Mouse (Mus musculus): ENCODE measurements around the gene Hoxc13. TPM values are rescaled to one million over a fixed set of nuclear protein-coding genes. Genes with fewer than 3 reads are reported as not detected.

Gene Hoxc13
- polyA plus RNA-seq, 1 experiment from 2014 or later: not detected

DNA sequence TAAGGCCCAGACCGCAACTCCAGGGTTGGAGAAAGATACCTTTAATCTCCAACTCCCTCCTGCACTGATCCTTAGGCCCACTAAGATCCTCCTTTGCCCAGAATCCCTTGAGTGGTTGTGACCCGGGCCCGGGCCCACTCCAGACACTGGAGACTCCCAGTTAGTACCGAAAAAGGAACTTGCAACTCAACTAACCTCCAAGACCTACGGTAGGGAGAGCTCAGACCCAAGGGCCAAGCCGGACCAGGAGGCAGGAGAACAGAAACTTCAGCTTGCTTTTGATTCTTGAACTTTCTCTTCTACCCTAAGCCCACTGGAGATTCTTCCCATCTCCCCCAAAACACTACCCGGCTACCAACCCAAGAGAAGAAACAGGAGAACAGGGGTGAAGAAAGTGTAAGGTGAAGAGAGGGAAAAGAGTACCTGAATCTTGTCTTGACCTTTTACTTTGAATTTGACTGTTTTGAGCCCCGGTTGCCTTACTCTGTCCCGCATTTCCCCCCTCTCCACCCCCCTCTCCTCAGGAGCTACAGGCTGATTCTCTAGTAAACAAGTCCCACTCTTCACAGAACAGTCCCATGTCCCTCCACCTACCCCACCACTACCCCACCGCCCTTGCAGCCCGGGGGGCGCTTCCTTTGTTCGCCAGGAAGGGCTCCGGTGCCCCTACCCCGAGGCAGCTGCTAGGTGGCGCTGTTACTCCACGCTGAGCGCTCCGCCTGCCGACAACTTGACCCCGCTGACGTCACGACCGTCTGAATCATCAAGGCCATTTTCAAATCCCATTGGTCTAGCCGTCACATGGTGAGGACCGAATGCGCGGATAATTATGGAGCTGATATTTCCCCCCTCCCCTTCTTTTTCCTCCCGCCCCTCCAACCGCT is 45.2 kb downstream of the Hoxc13 start:
- Histone ChIP-seq H3K4me1 (replicated peaks; ENCODE audit: control insufficient read depth, insufficient read depth, low read length) (peaks cover 3% of the 10 kb centered on the region; the same call in 1 of the 2 replicates), H3K27me3 (replicated peaks; ENCODE audit: control insufficient read depth, insufficient read depth, low read length) (peaks cover 98% of the 10 kb centered on the region), H3K9ac (ENCODE audit: low read depth, low read length) (no peak overlapping the region), H3K4me2 (peak overlapping the region; percentile 31; the same call in 1 of the 2 replicates), H3K36me3 (ENCODE audit: control insufficient read depth, insufficient read depth, low read length) (no peaks in the 10 kb centered on the region), H3K4me3 (ENCODE audit: low read depth, low read length) (no peak overlapping the region), H3K9me3 (ENCODE audit: control insufficient read depth, low read length) (no peaks in the 10 kb centered on the region), H3K27ac (ENCODE audit: low read depth, low read length) (no peak overlapping the region)
- DNase-seq (ENCODE audit: low spot score) (no peak), ATAC-seq (replicated peaks; ENCODE audit: low FRiP score) (no peak)
- 4% methylated on average over 30 of the region's 30 CpGs for WGBS

DNA sequence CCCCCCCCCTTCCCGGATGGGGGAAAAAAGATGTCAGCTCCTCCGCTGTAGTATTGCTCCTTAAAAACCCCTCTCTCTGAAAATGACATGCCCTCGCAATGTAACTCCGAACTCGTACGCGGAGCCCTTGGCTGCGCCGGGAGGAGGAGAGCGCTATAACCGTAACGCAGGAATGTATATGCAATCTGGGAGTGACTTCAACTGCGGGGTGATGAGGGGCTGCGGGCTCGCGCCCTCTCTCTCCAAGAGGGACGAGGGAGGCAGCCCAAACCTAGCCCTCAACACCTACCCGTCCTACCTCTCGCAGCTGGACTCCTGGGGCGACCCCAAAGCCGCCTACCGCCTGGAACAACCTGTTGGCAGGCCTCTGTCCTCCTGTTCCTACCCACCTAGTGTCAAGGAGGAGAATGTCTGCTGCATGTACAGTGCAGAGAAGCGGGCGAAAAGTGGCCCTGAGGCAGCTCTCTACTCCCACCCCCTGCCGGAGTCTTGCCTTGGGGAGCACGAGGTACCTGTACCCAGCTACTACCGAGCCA is 45.9 kb downstream of the Hoxc13 start, which contains the start of gene Hoxc10:
Gene Hoxc10, plus strand, starts transcription at position 21 of the 536 bp plus-strand sequence.
- 5% methylated on average over 27 of the region's 27 CpGs for WGBS
- H3K27ac ChIP-seq (ENCODE audit: low read depth, low read length): no peak within 1 kb of the TSS
- DNase-seq (ENCODE audit: low spot score): peak; percentile 36
- H3K27me3 ChIP-seq (replicated peaks; ENCODE audit: control insufficient read depth, insufficient read depth, low read length): peaks cover 98% of the 10 kb centered on the region
- H3K4me1 ChIP-seq (replicated peaks; ENCODE audit: control insufficient read depth, insufficient read depth, low read length): peaks cover 3% of the 10 kb centered on the region; the same call in 1 of the 2 replicates
- no peak within 1 kb of the TSS for H3K9ac ChIP-seq (ENCODE audit: low read depth, low read length)
- no peaks in the 10 kb centered on the region for H3K36me3 ChIP-seq (ENCODE audit: control insufficient read depth, insufficient read depth, low read length)
- H3K9me3 ChIP-seq (ENCODE audit: control insufficient read depth, low read length): no peaks in the 10 kb centered on the region
- H3K4me3 ChIP-seq (ENCODE audit: low read depth, low read length): no peak within 1 kb of the TSS
- no peak for ATAC-seq (replicated peaks; ENCODE audit: low FRiP score)
- peak within 1 kb of the TSS; percentile 31; the same call in 1 of the 2 replicates for H3K4me2 ChIP-seq

- Histone ChIP-seq H3K36me3 (ENCODE audit: control insufficient read depth, insufficient read depth, low read length) (no peaks in the 10 kb centered on the region), H3K27me3 (replicated peaks; ENCODE audit: control insufficient read depth, insufficient read depth, low read length) (peaks cover 99% of the 10 kb centered on the region), H3K27ac (ENCODE audit: low read depth, low read length) (no peak within 1 kb of the TSS), H3K4me3 (ENCODE audit: low read depth, low read length) (no peak within 1 kb of the TSS), H3K9ac (ENCODE audit: low read depth, low read length) (no peak within 1 kb of the TSS), H3K9me3 (ENCODE audit: control insufficient read depth, low read length) (no peaks in the 10 kb centered on the region), H3K4me2 (peak within 1 kb of the TSS; percentile 31; the same call in 1 of the 2 replicates), H3K4me1 (replicated peaks; ENCODE audit: control insufficient read depth, insufficient read depth, low read length) (peaks cover 3% of the 10 kb centered on the region; the same call in 1 of the 2 replicates)
- DNase-seq (ENCODE audit: low spot score): no peak
- no peak for ATAC-seq (replicated peaks; ENCODE audit: low FRiP score)
- WGBS: 5% methylated on average over 12 of the region's 12 CpGs
These were observed 46.3 kb downstream of the Hoxc13 start, which contains the start of gene Hoxc5 for GRCm38 (mm10) chr15:102967312-102967510. Hoxc5 (plus strand) TSS chr15:102967443.

GRCm38 (mm10) chr15:102967511-102968397 is 46.9 kb downstream of the Hoxc13 start:
- no peak overlapping the region for H3K9ac ChIP-seq (ENCODE audit: low read depth, low read length)
- no peak overlapping the region for H3K27ac ChIP-seq (ENCODE audit: low read depth, low read length)
- H3K4me2 ChIP-seq: no peak overlapping the region
- H3K9me3 ChIP-seq (ENCODE audit: control insufficient read depth, low read length): no peaks in the 10 kb centered on the region
- ATAC-seq (replicated peaks; ENCODE audit: low FRiP score) (no peak), DNase-seq (ENCODE audit: low spot score) (peak; percentile 38)
- 2% methylated on average over 34 of the region's 34 CpGs for WGBS
- no peak overlapping the region for H3K4me3 ChIP-seq (ENCODE audit: low read depth, low read length)
- H3K4me1 ChIP-seq (replicated peaks; ENCODE audit: control insufficient read depth, insufficient read depth, low read length): peaks cover 3% of the 10 kb centered on the region; the same call in 1 of the 2 replicates
- peaks cover 99% of the 10 kb centered on the region for H3K27me3 ChIP-seq (replicated peaks; ENCODE audit: control insufficient read depth, insufficient read depth, low read length)
- no peaks in the 10 kb centered on the region for H3K36me3 ChIP-seq (ENCODE audit: control insufficient read depth, insufficient read depth, low read length)

- Histone ChIP-seq H3K4me3 (ENCODE audit: low read depth, low read length) (no peak overlapping the region), H3K4me2 (no peak overlapping the region), H3K4me1 (replicated peaks; ENCODE audit: control insufficient read depth, insufficient read depth, low read length) (peaks cover 3% of the 10 kb centered on the region; the same call in 1 of the 2 replicates), H3K27me3 (replicated peaks; ENCODE audit: control insufficient read depth, insufficient read depth, low read length) (peaks cover 99% of the 10 kb centered on the region), H3K9ac (ENCODE audit: low read depth, low read length) (no peak overlapping the region), H3K36me3 (ENCODE audit: control insufficient read depth, insufficient read depth, low read length) (no peaks in the 10 kb centered on the region), H3K27ac (ENCODE audit: low read depth, low read length) (no peak overlapping the region), H3K9me3 (ENCODE audit: control insufficient read depth, low read length) (no peaks in the 10 kb centered on the region)
- ATAC-seq (replicated peaks; ENCODE audit: low FRiP score): no peak
- DNase-seq (ENCODE audit: low spot score): no peak
- 32% methylated on average over 1 of the region's 1 CpGs for whole genome bisulfite sequencing
These were observed 48.4 kb downstream of the Hoxc13 start for GRCm38 (mm10) chr15:102969296-102969695.

DNA sequence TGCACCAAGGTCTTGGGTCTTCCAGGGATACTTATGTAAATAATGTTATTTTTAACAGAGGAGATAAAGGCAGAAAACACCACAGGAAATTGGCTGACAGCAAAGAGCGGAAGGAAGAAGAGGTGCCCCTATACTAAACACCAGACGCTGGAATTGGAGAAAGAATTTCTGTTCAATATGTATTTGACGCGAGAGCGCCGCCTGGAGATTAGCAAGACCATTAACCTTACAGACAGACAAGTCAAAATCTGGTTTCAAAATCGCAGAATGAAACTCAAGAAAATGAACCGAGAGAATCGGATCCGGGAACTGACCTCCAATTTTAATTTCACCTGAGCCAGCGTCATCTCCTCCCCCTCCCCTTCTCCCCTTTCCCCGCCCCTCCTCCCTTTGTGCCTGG is 49.8 kb downstream of the Hoxc13 start:
- Histone ChIP-seq H3K9ac (ENCODE audit: low read depth, low read length) (no peak overlapping the region), H3K4me1 (replicated peaks; ENCODE audit: control insufficient read depth, insufficient read depth, low read length) (peaks cover 3% of the 10 kb centered on the region; the same call in 1 of the 2 replicates), H3K4me3 (ENCODE audit: low read depth, low read length) (no peak overlapping the region), H3K9me3 (ENCODE audit: control insufficient read depth, low read length) (no peaks in the 10 kb centered on the region), H3K36me3 (ENCODE audit: control insufficient read depth, insufficient read depth, low read length) (no peaks in the 10 kb centered on the region), H3K27ac (ENCODE audit: low read depth, low read length) (no peak overlapping the region), H3K27me3 (replicated peaks; ENCODE audit: control insufficient read depth, insufficient read depth, low read length) (peaks cover 99% of the 10 kb centered on the region), H3K4me2 (no peak overlapping the region)
- WGBS: 3% methylated on average over 12 of the region's 12 CpGs
- DNase-seq (ENCODE audit: low spot score) (no peak), ATAC-seq (replicated peaks; ENCODE audit: low FRiP score) (no peak)

- no peaks in the 10 kb centered on the region for H3K9me3 ChIP-seq (ENCODE audit: control insufficient read depth, low read length)
- no peak overlapping the region for H3K4me2 ChIP-seq
- H3K27ac ChIP-seq (ENCODE audit: low read depth, low read length): no peak overlapping the region
- no peak for ATAC-seq (replicated peaks; ENCODE audit: low FRiP score)
- no peak overlapping the region for H3K4me3 ChIP-seq (ENCODE audit: low read depth, low read length)
- DNase-seq (ENCODE audit: low spot score): no peak
- WGBS: 3% methylated on average over 21 of the region's 21 CpGs
- no peaks in the 10 kb centered on the region for H3K4me1 ChIP-seq (replicated peaks; ENCODE audit: control insufficient read depth, insufficient read depth, low read length)
- no peaks in the 10 kb centered on the region for H3K36me3 ChIP-seq (ENCODE audit: control insufficient read depth, insufficient read depth, low read length)
- H3K27me3 ChIP-seq (replicated peaks; ENCODE audit: control insufficient read depth, insufficient read depth, low read length): peaks cover 99% of the 10 kb centered on the region
- H3K9ac ChIP-seq (ENCODE audit: low read depth, low read length): no peak overlapping the region
These were observed 51.4 kb downstream of the Hoxc13 start for GRCm38 (mm10) chr15:102972254-102972653.

DNA sequence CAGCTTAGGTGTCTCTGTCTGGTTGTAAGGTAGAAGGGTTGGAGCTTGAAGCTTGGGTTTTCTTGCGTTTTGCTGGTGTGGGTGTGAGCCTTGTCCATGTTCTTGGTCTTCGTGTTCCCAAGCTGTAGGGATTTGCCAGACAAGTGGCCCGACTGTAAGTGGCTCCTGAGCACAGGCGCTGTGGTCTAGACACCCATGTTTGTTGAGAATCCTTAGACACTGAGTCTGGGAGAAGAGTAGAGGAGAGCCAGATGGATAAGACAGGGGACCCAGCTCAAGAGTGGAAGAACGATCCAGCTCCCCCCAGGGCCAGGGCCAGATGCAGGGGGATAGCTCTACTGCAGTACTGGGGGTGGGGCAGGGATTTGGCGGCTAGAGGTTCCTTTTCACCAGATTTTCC is 51.9 kb downstream of the Hoxc13 start:
- Histone ChIP-seq H3K27me3 (replicated peaks; ENCODE audit: control insufficient read depth, insufficient read depth, low read length) (peaks cover 99% of the 10 kb centered on the region), H3K9ac (ENCODE audit: low read depth, low read length) (no peak overlapping the region), H3K9me3 (ENCODE audit: control insufficient read depth, low read length) (no peaks in the 10 kb centered on the region), H3K4me1 (replicated peaks; ENCODE audit: control insufficient read depth, insufficient read depth, low read length) (no peaks in the 10 kb centered on the region), H3K4me2 (no peak overlapping the region), H3K27ac (ENCODE audit: low read depth, low read length) (no peak overlapping the region), H3K36me3 (ENCODE audit: control insufficient read depth, insufficient read depth, low read length) (no peaks in the 10 kb centered on the region), H3K4me3 (ENCODE audit: low read depth, low read length) (no peak overlapping the region)
- DNase-seq (ENCODE audit: low spot score) (peak; percentile 38), ATAC-seq (replicated peaks; ENCODE audit: low FRiP score) (no peak)
- WGBS: 3% methylated on average over 6 of the region's 6 CpGs
